Mouse (Mus musculus): Measurements from ENCODE around the gene Lemd1.

DNA sequence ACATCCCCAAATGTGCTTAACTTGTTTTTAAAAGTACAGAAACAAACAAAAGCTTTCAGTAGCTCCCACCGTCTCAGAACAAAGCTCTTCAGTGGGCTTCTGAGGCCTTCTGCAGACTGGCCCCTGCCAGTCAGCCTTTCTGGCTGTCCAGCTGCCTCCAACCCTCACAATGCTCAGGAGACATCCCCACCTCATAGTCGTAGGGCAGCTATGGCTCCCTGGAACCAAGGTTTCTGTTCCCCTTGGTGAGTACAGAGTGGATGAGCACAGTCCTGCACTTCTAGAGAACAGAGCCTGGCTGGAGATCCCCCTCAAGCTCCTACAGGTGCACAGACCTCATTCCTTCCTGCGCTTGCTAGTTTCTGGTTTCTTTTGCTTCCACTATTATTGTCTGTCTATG, 25.0 kb downstream of the Lemd1 start:
- TF ChIP-seq CTCF (IDR thresholded peaks at IDR 0.05; ENCODE audit: low read depth) = no peak
- TF ChIP-seq EP300 (IDR thresholded peaks at IDR 0.05; ENCODE audit: low read depth) = no peak

All from liver, embryonic 14.5 days (tissue).